Mouse (Mus musculus) kidney, postnatal 0 days (tissue): Measurements from ENCODE around the gene Cysltr1. TPM values are rescaled to one million over a fixed set of nuclear protein-coding genes. Genes with fewer than 3 reads are reported as not detected.

Experiments
- ATAC-seq: fragments of 200-750 bp; cut with Nextera tagmentation; replicated peaks from 2 replicates; pipeline ENCODE4 v1.8.0; 2017; ENCODE audit warnings: low read depth, moderate number of reproducible peaks, moderate TSS enrichment, moderate library complexity; ENCODE audit not compliant: low FRiP score
- DNase-seq: peaks from one replicate; pipeline ENCODE4 v3.0.0-alpha.2; 2016; ENCODE audit warnings: low spot score
- H3K27ac ChIP-seq: fragments of 300-500 bp; sonication (generic); 2 replicates; pipeline ENCODE4 v1.5.1; 2014; ENCODE audit warnings: mild to moderate bottlenecking
- H3K27me3 ChIP-seq: fragments of 300-500 bp; sonication (generic); 2 replicates; pipeline ENCODE4 v1.6.1; 2014; ENCODE audit warnings: low read length, mixed read lengths; ENCODE audit not compliant: insufficient read depth
- H3K36me3 ChIP-seq: fragments of 300-500 bp; sonication (generic); 2 replicates; pipeline ENCODE4 v1.6.1; 2014; ENCODE audit warnings: low read length, mixed read lengths; ENCODE audit not compliant: insufficient read depth
- H3K4me1 ChIP-seq: fragments of 300-500 bp; sonication (generic); replicated peaks from 2 replicates; pipeline ENCODE4 v1.6.1; 2014; ENCODE audit warnings: antibody characterized with exemption, low read length, mixed read lengths; ENCODE audit not compliant: insufficient read depth
- H3K4me2 ChIP-seq: fragments of 300-500 bp; sonication (generic); 2 replicates; pipeline ENCODE4 v1.6.1; 2014; ENCODE audit warnings: mild to moderate bottlenecking, low read length, moderate library complexity, mixed read lengths
- H3K4me3 ChIP-seq: fragments of 300-500 bp; sonication (generic); replicated peaks from 2 replicates; pipeline ENCODE4 v1.5.1; 2014; ENCODE audit warnings: low read depth, low read length
- H3K9ac ChIP-seq: fragments of 300-500 bp; sonication (generic); 2 replicates; pipeline ENCODE4 v1.6.1; 2014; ENCODE audit warnings: low read depth, low read length
- H3K9me3 ChIP-seq: fragments of 300-500 bp; sonication (generic); replicated peaks from 2 replicates; pipeline ENCODE4 v1.6.1; 2016; ENCODE audit warnings: low read length, inconsistent platforms, mixed read lengths
- CTCF ChIP-seq: IDR thresholded peaks from 2 replicates; pipeline ENCODE4 v1.5.1; 2016; ENCODE audit warnings: antibody characterized with exemption, low read depth, mild to moderate bottlenecking, moderate library complexity
- WGBS: fragments of 180-500 bp; shearing (Covaris S2); extraction: QIAGEN DNeasy Blood & Tissue Kit; methylation state at CpG from one replicate; pipeline ENCODE4 v1.1.7; 2014; 5-methylcytosine and 5-hydroxymethylcytosine counted together
- polyA plus RNA-seq: library from polyadenylated mRNA; unstranded; fragments of >200 nt; fragmentation: Nextera tagmentation; extraction: Ambion mirVana; gene quantifications from 2 replicates; pipeline ENCODE4 v1.2.1, GENCODE M21; 2015

The Cysltr1 gene
- polyA plus RNA-seq, 1 experiment from 2014 or later: 3.2 TPM

- 63% methylated on average over 2 of the region's 2 CpGs for WGBS
- TF ChIP-seq CTCF: no peak
- ATAC-seq: no peak
- Histone ChIP-seq H3K4me3 (no peak overlapping the region), H3K4me2 (no peak overlapping the region), H3K4me1 (no peaks in the 10 kb centered on the region), H3K9me3 (no peaks in the 10 kb centered on the region), H3K9ac (no peak overlapping the region), H3K27ac (no peak overlapping the region), H3K36me3 (no peaks in the 10 kb centered on the region), H3K27me3 (no peaks in the 10 kb centered on the region)
- no peak for DNase-seq
Observed at GRCm38 (mm10) chrX:106555457-106555856, 48.0 kb downstream of the Cysltr1 start.

GRCm38 (mm10) chrX:106536359-106536758 lies 67.1 kb downstream of the Cysltr1 start:
- Histone ChIP-seq H3K36me3 (no peaks in the 10 kb centered on the region), H3K27me3 (no peaks in the 10 kb centered on the region), H3K4me2 (no peak overlapping the region), H3K4me1 (no peaks in the 10 kb centered on the region), H3K9me3 (no peaks in the 10 kb centered on the region), H3K4me3 (no peak overlapping the region), H3K27ac (no peak overlapping the region), H3K9ac (no peak overlapping the region)
- WGBS: 43% methylated on average over 3 of the region's 3 CpGs
- peak; percentile 44 for TF ChIP-seq CTCF
- ATAC-seq (no peak), DNase-seq (no peak)

Other genes with a start within 250 kb of the Cysltr1 start
- gene Fndc3c1, start 118.3 kb downstream of the Cysltr1 start, polyA plus RNA-seq: 1.1 and 1.4 TPM in 2 replicates
- 0.51 and 0.60 TPM in 2 replicates for gene Gm5127, start 20.5 kb downstream of the Cysltr1 start, polyA plus RNA-seq
- 0.36 and 0.71 TPM in 2 replicates for gene Rtl3, start 237.0 kb upstream of the Cysltr1 start, polyA plus RNA-seq